Mouse (Mus musculus) large intestine, adult 2 months (tissue): ENCODE measurements around the gene Epb41l3. TPM values are rescaled to one million over a fixed set of nuclear protein-coding genes. Genes with fewer than 3 reads are reported as not detected.

ENCODE experiments used
- DNase-seq: peaks from one replicate; pipeline ENCODE4 v3.0.0-alpha.2; 2012; ENCODE audit warnings: low read depth, low spot score
- WGBS: fragments of 180-500 bp; shearing (Covaris S2); methylation state at CpG from one replicate; pipeline ENCODE4 v1.1.7; 2018; 5-methylcytosine and 5-hydroxymethylcytosine counted together
- polyA plus RNA-seq: library from polyadenylated mRNA; depleted of rRNA; stranded (reverse); fragments of >200 nt; gene quantifications from 2 replicates; pipeline ENCODE4 v1.2.3, GENCODE M21; 2012

Epb41l3 gene
- polyA plus RNA-seq, 1 experiment, result 37.9 TPM

- WGBS, result 27% methylated on average over 10 of the region's 10 CpGs
Observed at GRCm38 (mm10) chr17:69221966-69222692, 146.6 kb downstream of the Epb41l3 start.

GRCm38 (mm10) chr17:69225996-69226395 is 150.5 kb downstream of the Epb41l3 start:
- 88% methylated on average over 7 of the region's 7 CpGs for WGBS
- DNase-seq, result no peak

More at GRCm38 (mm10) chr17:69221966-69222692, 146.6 kb downstream of the Epb41l3 start:
- DNase-seq, result no peak

GRCm38 (mm10) chr17:69227426-69228014 is 152.0 kb downstream of the Epb41l3 start:
- DNase-seq, result no peak
- 65% methylated on average over 9 of the region's 9 CpGs for WGBS

- no peak for DNase-seq
- 64% methylated on average over 5 of the region's 5 CpGs for WGBS
Observed at GRCm38 (mm10) chr17:69229451-69229850, 154.0 kb downstream of the Epb41l3 start.

- no peak for DNase-seq
- WGBS, result 68% methylated on average over 6 of the region's 6 CpGs
Observed at GRCm38 (mm10) chr17:69230131-69230621, 154.7 kb downstream of the Epb41l3 start.

GRCm38 (mm10) chr17:69231360-69231759 is 155.9 kb downstream of the Epb41l3 start:
- WGBS, result 70% methylated on average over 5 of the region's 5 CpGs
- DNase-seq, result no peak

GRCm38 (mm10) chr17:69237172-69237571 is 161.7 kb downstream of the Epb41l3 start:
- no peak for DNase-seq
- WGBS, result 92% methylated on average over 3 of the region's 3 CpGs

- no peak for DNase-seq
- WGBS, result 93% methylated on average over 4 of the region's 4 CpGs
Observed at GRCm38 (mm10) chr17:69238810-69239373, 163.4 kb downstream of the Epb41l3 start.

- 76% methylated on average over 6 of the region's 6 CpGs for WGBS
Observed at GRCm38 (mm10) chr17:69239423-69239822, 163.9 kb downstream of the Epb41l3 start.

GRCm38 (mm10) chr17:69255834-69256233 is 180.4 kb downstream of the Epb41l3 start:
- no peak for DNase-seq
- 74% methylated on average over 9 of the region's 9 CpGs for WGBS

More at GRCm38 (mm10) chr17:69239423-69239822, 163.9 kb downstream of the Epb41l3 start:
- no peak for DNase-seq

GRCm38 (mm10) chr17:69256441-69256840 is 181.0 kb downstream of the Epb41l3 start:
- no peak for DNase-seq
- WGBS, result 54% methylated on average over 9 of the region's 9 CpGs

GRCm38 (mm10) chr17:69263810-69264565 is 188.5 kb downstream of the Epb41l3 start:
- no peak for DNase-seq
- 87% methylated on average over 15 of the region's 15 CpGs for WGBS

GRCm38 (mm10) chr17:69265171-69265570 is 189.7 kb downstream of the Epb41l3 start:
- 69% methylated on average over 4 of the region's 4 CpGs for WGBS
- DNase-seq, result no peak

GRCm38 (mm10) chr17:69265759-69266463 is 190.4 kb downstream of the Epb41l3 start:
- WGBS, result 74% methylated on average over 17 of the region's 17 CpGs
- no peak for DNase-seq

GRCm38 (mm10) chr17:69266936-69267335 is 191.5 kb downstream of the Epb41l3 start:
- whole genome bisulfite sequencing, result 80% methylated on average over 5 of the region's 5 CpGs
- no peak for DNase-seq

- DNase-seq, result no peak
- WGBS, result 79% methylated on average over 6 of the region's 6 CpGs
Observed at GRCm38 (mm10) chr17:69267526-69267925, 192.0 kb downstream of the Epb41l3 start.

- DNase-seq, result no peak
- 70% methylated on average over 5 of the region's 5 CpGs for WGBS
Observed at GRCm38 (mm10) chr17:69277362-69277761, 201.9 kb downstream of the Epb41l3 start.

- WGBS, result 93% methylated on average over 13 of the region's 13 CpGs
- DNase-seq, result no peak
Observed at GRCm38 (mm10) chr17:69284511-69284910, 209.0 kb downstream of the Epb41l3 start.

- WGBS, result 86% methylated on average over 12 of the region's 12 CpGs
- no peak for DNase-seq
Observed at GRCm38 (mm10) chr17:69288130-69288529, 212.6 kb downstream of the Epb41l3 start.
